Mouse (Mus musculus) granulocyte monocyte progenitor cell, adult 5-6 weeks (primary cell): ENCODE measurements at regions not wholly inside any gene's neighbourhood (a gene's known extent, or its start where the extent isn't known, plus 50 kb on each side); places are given as distances from the start of the nearest gene placed in this dataset.

Source experiments
- ATAC-seq: replicated peaks from 2 replicates; pipeline ENCODE4 v1.8.0; 2016; ENCODE audit warnings: mild to moderate bottlenecking, moderate TSS enrichment, inconsistent platforms; ENCODE audit not compliant: poor library complexity, severe bottlenecking

DNA sequence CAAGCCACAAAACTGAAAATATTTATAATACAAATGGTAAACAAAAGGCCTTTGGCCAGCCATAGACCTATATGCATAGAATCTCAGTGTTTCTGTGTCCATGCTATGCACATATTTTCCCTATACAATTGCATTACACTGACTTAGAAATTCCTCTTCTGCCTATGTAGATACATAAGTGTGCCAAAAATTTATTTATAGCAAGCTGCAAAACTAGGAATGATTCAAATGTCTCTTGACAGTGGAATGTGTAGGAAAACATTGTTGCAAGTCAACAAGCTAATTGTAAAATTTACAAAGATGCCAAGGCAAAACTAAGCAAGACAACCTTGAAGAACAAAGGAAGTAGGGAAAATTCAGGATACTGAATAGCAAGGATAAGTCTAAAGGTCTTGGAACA lies 319.1 kb upstream of the Cited2 start:
- ATAC-seq, result no peak

DNA sequence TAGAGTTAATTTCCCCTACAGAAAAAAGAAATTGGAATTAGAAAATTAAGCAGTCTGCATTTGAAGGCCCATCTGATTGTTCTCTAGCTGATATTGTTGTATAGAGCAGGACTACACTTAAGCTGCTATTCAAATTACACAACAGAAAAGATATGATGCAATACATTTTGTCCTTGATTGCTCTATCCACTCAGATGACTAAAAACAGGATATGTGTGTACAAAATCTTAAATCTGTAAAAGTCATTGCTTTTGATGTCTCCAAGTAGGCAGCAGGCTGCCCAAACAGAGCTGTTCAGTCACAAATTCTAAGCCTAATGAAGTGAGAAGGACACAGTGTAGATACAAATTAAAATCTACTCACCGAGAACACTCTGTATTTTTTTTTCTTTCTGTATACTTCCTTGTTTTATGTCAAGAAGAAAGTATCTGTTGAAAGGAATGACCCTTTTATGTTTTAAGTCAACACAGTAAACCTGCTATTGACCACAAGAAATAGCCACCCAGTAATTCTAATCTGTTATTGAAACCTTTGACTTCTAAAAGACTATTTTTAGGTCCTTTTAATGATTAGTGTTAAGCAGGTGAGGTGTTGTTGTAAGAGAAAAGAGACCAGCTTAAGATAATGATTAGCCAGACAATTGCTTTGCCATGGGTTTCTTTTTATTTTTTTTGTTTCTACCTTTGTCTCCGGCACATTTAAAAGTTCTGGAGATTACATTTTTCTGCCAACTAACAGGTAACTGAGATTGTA lies 315.0 kb upstream of the Cited2 start:
- ATAC-seq, result peak; percentile 94

DNA sequence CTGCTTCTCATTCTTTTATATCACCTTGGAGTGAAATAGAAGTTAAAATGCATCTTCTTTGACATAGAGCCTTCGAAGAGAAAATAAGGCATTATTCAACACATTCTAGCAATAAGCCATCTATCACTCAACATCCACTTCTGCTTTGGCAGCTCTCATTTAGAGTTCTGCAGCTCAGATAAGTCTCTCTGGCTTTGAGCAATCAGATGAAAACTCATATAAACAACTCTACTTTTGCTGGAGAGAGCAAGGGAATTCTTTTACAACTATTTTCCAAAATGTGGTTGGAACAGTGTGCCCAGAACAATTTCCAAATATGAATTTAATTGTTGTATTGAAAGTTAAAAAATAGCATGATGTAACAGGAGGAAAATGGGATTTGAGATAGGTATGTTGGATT lies 314.2 kb upstream of the Cited2 start:
- no peak for ATAC-seq

DNA sequence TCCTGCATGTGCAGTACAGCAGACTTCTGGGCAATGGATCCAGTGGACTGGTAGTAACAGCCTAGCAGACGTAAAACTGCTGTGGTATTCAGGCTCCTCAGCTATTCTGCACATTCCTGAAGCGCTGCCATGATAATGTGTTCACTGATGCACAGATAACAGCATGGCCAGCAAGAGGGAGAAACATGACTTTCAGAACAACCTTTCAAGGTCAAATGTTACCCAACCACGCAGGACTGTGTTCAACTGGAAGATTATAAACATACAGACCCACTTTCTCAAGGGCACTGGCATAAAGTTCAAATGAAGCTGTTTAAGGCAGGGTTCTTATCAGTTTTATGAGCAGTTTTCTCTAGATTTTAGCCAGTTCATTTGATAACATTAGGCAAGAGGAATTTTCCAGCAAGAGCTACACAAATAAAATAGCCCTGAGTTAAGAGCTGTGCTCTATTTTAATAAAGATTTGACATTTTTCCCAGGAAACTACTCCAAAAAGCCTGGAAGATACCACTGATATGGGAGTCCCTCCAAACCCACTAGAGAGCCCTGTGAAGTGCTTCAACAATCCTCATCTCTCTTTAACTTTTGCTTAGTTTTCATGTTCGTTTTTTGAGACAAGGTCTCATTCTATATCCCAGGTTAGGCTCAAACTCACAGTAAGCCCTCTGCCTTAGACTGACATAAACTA lies 311.6 kb upstream of the Cited2 start:
- ATAC-seq, result no peak

DNA sequence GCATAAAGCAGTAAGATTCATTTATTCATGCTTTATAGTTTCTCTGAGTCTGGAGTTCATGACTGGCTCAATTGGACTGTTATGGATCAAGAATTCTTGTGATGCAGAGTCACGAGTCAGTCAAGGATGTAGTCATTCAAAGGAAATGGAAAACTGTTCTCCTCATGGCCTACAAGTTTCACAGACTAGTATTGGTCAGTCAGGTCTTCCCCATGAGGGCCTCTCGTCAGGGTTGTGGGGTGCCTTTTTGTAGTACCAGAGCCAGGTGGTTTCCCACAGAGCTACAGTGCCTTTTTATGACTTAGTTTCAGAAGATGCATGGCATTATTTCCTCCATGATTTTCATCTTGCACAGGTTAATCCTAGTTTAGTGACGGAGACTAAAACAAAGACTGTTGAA lies 307.9 kb upstream of the Cited2 start:
- ATAC-seq, result no peak

DNA sequence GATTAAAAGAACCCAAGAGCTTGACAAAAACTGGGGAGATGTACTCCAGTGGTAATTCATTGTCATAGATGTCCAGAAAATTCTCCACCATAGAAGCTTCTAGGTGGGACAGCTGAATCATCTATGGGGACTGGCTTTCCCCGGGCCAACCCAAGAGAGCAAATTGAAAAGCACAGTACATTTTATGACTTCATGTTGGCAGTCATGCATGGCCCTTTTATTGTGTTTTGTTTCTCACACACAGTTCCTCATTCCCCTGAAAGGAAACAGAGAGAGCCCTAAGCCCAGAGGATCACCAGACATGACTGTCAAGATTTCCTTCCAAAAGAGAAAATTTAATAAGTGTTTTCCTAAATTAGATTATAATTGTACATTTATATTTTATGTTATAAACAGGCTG lies 306.9 kb upstream of the Cited2 start:
- ATAC-seq, result no peak

DNA sequence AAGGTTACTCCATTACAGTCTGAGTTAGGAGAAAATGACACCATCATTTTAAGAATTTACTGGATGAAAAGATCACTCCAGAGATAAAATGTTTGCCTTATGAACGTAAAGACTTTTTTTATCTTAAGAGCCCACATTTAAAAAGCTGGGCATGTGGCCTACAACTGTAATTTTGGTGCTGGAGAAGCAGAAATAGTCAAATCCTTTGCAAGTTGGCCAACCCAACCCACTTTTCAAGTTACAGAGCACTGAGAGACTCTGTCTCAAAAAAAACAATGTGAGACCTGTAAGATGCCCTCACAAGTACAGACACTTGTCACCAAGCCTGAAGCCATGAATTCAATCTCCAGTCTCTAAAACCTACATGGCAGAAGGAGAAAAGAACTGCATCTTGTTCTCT lies 305.6 kb upstream of the Cited2 start:
- ATAC-seq, result no peak

DNA sequence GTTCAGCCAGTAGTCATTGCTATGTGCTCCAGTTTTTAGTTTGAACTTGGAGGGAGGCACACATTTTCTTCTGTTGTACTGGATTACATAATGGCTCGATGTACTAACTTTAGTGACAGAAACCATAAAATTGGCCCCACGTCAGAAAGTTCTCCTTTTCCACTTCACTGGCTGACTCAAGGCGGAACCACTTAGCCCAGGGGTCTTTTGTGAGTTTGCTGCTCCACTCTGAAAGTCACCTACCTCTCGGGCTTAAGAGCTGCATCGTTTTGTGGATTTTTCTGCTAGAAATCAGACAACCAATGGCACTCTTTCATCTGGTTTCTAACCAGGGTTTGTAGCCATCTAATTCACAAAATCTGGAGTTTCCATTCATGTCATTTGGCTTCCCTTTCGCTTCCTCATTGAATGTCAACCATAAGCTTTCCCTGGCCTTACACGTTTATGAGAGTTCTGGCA lies 304.8 kb upstream of the Cited2 start:
- peak; percentile 97 for ATAC-seq

DNA sequence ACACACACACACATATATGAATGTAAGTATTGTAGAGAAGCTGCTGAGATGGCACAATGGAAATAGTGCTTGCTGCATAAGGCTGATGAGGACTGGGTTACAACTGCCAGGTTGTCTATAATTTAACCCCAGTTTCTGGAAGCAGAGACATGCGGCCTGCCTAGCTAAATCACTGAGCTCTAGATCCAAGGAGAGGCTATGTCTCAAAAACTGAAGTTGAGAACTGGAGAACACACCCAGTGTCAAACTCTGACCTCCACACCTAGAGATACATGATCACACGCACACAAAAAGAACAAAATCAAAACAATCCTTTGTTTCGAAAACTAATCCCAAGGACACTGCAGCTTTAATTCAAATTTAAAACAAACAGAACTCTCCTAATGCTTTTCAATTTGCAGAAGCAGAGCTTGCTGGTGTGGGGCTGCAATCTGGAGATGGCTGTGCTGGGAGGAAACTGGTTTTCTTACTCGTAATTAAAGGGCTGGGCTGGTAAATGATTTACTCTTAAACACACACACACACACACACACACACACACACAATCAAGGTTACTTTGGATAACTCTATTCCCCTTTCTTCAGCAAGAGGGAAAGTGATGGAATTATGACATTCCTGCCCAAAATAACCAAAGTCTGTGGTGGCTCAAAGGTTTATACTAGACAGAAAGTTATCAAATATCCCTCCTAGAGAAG lies 299.3 kb upstream of the Cited2 start:
- ATAC-seq, result no peak

DNA sequence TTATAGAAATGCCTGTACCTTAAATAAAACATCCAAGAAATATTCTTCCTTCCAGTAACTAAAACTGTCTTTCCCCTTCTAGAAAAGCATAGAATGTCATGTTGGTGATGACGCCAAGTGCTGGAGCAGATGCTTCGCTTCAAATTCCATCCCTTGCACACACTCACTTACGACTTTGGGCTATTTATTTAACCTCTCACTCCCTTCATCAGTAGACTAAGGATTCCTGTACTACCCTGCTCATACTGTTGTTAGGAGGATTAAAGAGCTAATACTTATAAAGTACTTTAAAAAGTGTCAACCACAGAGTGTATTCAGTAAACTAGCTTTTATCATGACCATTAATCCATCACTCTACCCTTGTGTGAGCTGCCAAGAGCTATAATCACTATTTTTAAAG lies 296.8 kb upstream of the Cited2 start:
- no peak for ATAC-seq

DNA sequence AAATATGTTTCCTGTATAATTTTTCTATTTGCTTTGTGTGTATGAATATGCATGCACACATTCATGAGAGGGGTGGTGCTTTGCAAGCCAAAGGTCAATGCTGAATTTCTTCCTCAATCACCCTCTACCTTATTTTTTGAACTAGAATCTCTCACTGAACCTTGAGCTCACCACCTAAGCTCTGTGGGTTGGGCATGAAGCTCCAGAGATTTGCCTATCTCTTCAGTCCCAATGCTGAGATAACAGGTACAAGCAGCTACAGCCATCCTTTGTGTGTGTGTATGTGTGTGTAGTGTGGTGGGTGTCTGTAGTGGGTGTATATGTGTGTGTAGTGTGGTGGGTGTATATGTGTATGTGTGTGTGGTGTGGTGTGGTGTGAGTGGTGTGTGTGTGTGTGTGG lies 295.7 kb upstream of the Cited2 start:
- ATAC-seq, result no peak

DNA sequence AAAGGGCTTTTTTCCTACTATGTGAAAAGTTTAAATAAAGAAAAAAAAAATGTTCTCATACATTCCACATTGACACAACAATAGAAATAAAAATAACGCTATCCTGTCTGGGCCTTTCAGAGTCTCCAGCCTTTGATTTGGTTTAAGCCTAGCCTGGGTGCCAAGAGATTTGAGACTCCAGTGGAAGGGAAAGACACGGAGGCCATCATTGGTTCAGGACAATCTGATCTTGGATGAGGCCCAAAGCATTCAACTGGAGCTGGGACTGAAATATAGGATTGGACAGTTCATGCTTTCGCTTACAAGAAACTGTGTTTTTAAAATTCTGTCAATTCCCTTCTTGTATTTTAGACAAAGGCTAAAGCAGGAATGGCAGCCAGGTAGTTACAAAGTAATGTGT lies 294.7 kb upstream of the Cited2 start:
- ATAC-seq, result no peak

DNA sequence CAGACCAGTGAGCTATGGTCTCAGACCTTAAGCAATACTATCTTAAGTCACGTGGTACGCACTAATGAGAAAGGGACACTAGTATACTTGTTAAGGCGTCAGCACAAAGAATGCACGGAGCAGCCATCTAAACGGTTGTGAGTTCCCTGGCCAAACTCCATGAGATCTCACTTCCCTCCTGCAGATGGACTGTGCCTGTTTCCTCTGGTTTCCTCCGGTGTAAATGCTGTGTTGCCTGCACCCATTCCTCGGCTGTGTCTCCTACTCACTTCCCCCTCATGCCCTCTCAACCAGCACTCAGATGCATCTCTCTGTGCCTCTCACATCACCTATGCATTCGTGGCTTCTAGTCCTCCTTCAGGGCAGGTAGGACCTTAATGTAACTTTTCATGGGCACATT lies 291.9 kb upstream of the Cited2 start:
- ATAC-seq, result peak; percentile 55

DNA sequence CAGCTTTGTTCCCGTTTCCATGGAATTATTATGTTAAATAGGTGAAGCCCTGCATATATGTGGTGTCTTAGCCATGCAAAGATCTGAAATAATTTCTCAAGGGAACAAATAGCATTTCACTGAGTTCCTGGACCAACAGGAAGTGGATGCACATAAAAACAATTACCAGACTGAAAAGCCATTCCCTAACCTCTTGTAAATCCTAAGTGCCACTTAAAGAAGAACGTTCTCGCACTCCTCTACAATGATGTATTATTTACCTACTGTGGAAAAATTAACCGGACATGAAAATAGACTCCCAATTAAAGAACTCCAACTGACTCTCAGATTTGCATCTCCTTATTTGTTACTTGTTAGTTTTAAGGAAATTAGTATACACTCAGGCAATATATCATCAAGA lies 288.9 kb upstream of the Cited2 start:
- ATAC-seq, result no peak

DNA sequence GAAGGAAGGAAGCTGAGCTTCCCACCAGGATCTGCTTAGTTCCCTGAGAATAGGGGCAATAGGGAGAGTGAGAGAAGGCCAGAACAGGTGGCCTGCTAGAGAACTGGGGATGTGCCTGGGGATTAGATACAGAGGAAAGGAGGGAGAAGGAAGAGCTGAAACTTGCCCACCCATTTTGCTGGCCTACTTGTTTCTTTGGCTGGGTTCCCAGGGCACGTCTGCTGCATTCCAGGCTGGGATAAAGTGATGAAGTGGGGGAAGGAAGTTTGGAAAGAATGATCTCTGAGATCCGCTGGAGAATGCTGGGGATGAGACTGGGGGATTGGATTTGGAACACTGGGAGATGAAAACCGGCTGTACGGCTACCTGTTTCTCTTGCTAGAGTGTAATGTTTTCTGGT lies 272.8 kb upstream of the Cited2 start:
- no peak for ATAC-seq

DNA sequence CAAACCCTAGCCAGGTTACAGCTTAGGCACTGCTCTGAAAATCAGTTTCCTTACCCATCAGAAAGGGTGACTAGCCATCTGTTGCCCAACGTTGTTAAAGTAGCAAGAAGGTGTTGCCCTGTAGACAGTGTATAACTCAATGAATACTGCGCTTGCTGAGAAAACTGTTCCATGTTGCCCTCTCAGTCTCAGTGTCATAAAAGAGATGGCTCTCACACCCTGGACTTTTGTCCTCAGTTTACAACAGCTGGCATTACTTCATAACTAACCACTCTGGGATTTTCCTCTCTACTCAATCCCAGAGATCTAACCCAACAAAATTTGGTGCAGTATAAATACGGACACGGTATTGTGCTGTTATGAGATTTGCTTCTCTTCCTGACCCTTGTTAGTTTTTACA lies 252.1 kb upstream of the Cited2 start:
- no peak for ATAC-seq

DNA sequence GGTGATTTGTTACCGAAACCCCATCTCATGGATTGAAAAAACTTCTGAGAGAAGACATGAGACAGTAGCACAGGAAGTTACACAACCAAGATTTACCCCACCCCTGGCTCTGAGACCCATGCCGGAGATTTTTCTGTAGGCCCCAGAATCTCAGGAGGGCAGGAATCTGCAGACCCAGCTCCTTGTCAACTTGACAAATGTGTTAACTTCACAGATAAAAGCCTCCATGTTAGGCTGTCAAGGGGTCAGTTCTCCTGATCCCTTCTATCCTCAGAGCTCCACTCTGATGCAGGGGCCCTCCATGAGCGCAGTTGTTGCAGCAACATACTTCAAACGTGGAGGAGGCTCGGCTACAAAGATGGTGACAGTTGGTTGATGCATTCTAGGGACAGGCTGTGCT lies 250.5 kb upstream of the Cited2 start:
- ATAC-seq, result 0 out of 2 replicates have a peak, but pooled peaks have one; percentile 22

DNA sequence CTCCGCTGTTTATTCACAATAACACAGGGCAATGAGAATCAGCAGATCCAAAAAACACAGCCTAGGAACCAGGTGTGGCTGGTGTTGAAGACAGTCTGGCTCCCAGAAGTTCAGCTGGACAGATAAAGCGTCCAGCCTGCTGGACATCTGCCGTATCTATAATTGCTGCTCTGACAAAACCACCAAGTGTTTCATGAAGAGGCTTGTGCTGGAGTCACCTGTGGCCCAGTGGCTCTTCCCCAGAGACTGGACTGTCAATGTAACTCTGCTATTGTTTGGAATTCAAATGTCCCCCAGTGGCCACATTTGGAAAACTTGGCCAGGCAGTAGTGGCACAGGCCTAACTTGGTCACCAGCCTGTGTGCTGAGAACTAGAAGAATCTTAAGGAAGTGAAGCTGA lies 247.0 kb upstream of the Cited2 start:
- peak; percentile 33 for ATAC-seq

DNA sequence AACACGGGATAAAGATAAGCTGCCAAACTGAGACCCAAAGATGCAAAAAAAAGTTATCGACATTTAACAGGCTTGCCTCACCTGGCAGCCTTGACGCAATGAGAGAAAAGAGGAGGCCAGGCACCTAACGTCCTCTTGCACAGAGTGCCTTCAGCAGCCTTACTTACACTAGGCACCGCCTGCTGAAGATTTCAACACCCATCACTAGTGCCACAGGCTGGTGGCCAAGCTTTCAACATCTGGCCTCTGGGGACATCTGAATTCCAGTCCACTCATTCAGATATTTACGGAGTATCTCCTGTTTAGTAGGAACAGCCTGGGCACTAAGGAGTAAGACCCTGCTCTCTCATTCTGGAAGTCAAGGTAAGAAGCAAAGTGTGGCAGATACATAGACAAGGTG lies 246.3 kb upstream of the Cited2 start:
- ATAC-seq, result peak; percentile 77

DNA sequence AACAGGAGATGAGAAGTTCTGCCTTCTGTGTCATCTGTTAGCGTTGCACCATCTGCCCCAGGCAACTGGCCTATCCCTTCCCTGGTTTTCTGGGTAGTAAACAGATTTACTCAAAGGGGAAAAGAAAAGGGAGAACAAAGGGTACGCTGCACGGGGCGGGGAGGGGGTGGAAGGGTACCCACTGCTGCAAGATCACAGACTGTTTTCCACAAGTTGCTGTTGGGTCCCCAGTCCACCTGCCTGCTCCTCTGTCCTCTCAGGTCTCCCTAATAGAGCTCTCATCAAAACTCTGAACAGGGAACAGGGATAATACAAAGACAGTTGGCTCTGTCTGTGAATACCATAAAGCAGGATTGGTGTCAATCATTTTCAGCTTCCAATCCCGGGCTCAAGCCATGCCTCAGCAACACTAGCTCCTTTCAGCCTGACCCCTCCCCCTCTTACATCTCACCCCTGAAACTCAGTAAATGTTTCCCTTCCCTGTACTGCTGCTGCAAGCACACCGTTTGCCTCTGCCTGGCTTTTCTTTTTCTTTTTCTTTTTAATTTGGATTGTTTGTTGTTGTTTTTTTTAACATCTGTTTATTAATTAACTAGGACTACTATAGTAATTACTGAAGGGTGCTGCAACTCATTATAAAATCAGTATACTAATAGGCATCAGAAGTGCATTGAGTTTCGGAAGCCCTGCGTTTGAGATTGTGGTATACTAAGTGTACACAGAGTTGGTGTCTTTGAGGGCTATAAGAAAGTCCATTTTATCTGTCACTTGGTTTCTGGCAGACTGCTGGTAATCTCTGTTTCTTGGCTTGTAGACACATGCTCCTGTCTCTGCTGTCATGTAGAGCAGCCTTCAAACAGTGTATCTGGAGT lies 244.0 kb upstream of the Cited2 start:
- peak; percentile 28 for ATAC-seq

DNA sequence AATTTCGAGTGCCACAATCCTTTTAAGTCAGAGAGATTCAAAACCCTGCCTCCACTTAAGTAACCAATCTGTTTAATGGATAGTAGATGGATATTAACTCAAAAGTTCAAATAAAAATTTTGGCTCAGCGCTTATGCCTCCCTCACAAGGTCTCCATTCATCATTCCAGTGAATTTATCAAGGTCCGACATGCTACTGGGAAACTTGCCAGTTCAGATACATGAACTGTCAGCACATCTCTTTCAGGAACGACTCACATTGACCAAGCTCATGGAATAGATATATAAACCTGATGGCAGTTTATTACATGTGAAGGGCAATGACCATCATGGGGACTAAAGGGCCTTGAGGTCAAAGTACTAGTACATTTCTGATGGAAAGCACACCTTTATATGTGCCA lies 240.3 kb upstream of the Cited2 start:
- no peak for ATAC-seq
